Mouse (Mus musculus): ENCODE data around the gene Ccdc85c.

Gene Ccdc85c

DNA sequence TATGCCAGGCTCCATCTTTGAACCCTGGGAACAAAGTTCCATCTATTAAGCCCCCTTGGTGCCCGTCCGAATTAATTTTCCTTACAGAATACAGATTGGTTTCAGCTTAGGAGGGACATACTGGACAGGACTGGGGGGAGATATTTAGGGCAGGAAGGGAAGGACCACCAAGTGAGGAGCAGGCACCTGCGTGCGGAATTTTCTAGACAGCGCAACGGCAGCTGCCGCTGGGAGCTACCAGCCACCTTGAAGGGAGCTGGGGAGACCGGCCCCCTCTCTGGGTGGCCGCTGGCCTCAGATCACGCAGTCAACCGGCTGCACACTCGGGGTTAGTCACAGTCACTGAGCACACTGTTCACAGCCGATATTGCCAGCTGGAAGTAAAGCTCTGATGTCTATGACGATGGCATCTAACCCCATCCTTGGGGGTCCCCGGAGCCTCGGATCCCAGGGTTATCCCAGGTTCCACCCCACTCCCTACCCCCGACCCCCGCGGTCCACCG, 32.9 kb downstream of the Ccdc85c start:
- in situ Hi-C loops (cut with MboI, MseI), result loop anchor here (10.0 kb wide), 1 partner anchor 1073 kb away; no protein-coding TSS in a partner anchor

DNA sequence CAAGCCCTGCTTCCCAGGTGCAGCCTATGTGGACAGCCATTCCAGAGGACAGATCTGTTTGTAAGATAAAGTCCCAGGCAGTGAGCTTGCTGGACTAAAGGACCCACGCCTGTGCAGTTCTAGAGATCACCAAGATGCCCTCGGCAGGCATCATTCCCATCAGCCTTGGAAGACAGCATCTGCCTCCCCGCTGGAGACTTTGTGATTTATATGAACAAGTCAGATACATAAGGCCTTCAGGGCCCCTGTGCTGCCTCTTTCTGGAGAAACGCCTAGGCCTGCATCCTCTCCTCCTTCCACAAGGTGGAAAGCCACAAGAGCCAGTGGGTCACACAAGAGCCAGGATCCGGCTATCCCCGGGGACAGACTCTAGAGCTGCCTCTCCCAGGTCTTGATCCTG, 33.6 kb downstream of the Ccdc85c start:
- in situ Hi-C loops (cut with MboI, MseI), result loop anchor here (10.0 kb wide), 1 partner anchor 1073 kb away; no protein-coding TSS in a partner anchor

GRCm38 (mm10) chr12:108240953-108241588, 34.2 kb downstream of the Ccdc85c start:
- in situ Hi-C loops (cut with MboI, MseI), result loop anchor here (10.0 kb wide), 1 partner anchor 1074 kb away; no protein-coding TSS in a partner anchor

GRCm38 (mm10) chr12:108240401-108240890, 34.8 kb downstream of the Ccdc85c start:
- in situ Hi-C loops (cut with MboI, MseI), result loop anchor here (10.0 kb wide), 1 partner anchor 1074 kb away; no protein-coding TSS in a partner anchor

DNA sequence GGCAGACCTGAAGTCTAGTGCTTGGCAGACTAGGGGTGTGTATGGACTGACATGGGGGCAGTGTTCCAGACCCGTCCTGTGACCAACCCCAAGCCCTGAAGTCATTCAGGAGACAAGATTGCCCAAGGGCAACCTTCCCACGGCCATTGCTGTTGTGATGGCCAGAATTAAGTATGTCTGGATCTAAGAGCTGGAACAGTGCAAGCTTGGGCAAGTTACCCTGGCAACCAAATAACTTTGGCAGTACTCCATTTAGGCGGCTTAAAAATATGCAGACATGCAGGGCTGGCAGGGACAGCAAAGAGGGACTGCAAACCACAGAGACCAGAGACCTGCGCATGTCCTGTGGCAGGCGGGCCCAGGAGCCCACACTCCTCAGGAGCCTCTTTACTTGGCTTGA, 35.8 kb downstream of the Ccdc85c start:
- in situ Hi-C loops (cut with MboI, MseI), result no loop called here

DNA sequence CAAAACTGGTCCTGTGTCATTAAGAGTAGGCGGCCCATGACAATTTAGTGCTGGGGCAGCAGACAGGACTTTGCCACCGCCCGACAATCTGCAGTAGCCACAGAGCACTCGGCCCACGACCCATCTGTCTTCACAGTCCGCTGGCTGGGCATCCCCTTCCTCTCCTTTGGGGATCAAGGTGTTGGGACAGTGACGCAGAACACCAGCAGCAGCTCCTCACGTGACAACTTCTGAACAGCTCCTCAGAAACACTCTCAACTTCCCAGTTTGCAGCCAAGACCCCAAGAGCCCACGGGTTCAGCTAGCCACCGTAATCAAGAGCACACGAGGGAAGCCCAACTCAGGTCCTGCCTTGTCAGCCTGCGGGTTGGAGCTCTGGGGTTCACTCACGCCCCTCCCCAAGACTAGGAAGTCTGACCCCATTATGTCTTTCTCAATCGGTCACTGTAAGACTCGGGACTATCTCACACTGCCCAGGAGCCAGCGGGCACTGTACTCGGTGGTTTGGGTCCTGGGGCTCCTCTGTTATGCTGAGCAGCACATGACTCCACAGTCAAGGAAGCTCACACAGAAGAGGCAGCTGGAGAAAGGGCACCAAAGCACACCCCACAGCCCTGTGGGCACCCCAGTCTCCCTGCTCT, 36.7 kb downstream of the Ccdc85c start:
- in situ Hi-C loops (cut with MboI, MseI), result no loop called here

DNA sequence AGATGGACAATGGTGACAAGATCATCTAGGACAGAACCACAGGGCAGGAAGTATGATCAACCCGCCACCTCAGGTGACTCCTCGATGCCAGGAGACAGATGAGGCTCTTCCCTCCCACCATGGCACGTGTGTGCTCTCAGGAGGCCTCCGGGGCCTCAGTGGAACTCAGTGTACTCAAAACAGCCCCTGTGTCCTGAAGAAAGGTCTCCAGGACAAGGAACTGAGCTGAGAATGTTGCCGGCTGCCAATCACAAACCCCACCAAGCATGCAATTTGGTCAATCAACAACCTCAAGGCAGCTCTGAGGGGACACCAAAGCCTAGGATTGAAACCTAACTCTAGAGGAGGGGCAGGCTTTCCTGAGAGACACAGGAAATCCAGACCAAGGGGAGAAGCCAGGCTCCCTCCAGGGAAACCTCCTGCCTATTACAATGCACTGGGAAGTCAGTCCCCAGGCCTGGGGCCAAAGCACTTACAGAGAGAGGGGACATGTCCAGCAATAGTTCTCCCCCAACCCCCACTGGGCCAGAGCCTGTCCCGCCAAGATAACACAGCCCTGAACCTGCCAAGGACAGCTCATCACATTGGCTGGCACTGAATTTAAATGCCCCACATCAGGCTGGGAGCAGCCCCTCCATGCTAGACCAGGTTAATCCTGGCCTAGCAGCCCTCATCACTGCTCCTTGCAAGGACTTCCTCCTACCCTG, 37.8 kb downstream of the Ccdc85c start:
- in situ Hi-C loops (cut with MboI, MseI), result no loop called here

GRCm38 (mm10) chr12:108235976-108236555, 39.2 kb downstream of the Ccdc85c start:
- in situ Hi-C loops (cut with MboI, MseI), result no loop called here

DNA sequence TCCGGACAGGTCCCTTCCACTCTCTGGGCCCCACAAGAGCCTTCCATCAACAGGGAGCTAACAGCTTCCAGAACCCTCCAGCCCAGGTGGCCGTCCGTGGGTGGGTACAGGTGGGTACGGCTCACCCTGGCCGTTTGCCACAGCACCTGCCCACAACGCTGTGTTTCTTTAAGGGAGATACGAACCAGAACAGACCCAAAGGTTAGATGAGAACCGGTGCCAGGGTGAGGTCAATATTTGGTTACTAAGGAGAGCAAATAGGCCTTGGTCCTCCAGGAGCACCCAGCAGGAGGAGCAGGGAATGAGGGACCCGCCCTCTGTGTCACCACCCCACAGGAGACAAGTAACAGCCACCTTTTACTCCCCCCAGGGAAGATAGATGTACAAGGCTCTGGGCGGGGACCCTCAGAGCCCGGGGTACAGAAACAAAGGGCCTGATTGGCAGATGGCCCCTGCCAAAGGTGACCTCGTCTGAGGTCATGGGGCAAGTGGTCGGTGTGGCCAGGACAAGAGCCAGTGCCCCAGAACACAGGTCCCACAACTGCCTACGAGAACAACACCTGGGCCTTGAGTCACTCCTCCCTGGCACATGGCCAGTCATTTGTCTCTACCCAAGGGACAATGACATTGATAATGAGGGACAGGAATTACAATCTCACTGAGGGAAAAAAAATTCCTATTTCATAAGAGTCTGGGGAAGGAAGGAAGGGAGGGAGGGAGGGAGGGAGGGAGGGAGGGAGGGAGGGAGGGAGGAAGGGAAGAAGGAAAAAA, 40.2 kb downstream of the Ccdc85c start:
- in situ Hi-C loops (cut with MboI, MseI), result no loop called here

DNA sequence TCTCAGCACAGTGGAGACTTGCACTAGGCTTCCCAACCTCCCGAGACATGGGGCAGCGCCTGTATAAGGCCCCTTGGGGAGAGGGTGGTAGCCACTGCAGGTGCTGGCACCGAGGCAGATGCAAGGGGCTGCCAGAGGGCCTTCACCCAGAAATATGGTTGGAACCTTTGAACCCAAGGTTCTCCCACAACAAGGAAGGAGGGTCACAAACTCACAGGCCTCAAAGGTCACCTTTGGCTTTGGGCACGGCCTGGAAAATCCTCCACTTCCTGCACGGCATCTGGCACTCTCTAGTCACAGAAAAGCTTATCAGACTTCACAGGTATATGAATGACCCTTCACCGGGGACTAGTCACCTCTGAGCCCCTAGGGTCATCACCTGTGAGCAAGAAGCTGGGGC, 41.5 kb downstream of the Ccdc85c start:
- in situ Hi-C loops (cut with MboI, MseI), result no loop called here

DNA sequence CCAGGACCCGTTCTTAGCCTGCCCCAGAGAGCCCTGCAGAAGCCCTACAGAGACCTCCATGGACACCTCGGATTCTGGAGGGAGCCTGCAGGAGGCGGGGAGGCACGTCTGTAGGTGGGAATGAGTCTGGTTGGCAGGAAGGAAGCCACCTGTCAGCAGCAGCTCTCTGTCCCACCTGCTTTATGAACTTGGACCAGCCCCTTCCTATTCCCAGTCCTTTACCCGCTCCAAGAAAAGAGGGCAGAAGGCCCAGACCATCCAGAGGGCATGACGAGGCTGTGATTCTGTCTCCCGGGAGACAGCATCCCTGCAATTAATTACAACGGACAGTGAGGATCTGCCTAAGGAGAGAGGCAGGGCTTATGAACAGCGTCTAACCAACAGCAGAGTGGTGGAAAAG, 43.3 kb downstream of the Ccdc85c start:
- in situ Hi-C loops (cut with MboI, MseI), result no loop called here

DNA sequence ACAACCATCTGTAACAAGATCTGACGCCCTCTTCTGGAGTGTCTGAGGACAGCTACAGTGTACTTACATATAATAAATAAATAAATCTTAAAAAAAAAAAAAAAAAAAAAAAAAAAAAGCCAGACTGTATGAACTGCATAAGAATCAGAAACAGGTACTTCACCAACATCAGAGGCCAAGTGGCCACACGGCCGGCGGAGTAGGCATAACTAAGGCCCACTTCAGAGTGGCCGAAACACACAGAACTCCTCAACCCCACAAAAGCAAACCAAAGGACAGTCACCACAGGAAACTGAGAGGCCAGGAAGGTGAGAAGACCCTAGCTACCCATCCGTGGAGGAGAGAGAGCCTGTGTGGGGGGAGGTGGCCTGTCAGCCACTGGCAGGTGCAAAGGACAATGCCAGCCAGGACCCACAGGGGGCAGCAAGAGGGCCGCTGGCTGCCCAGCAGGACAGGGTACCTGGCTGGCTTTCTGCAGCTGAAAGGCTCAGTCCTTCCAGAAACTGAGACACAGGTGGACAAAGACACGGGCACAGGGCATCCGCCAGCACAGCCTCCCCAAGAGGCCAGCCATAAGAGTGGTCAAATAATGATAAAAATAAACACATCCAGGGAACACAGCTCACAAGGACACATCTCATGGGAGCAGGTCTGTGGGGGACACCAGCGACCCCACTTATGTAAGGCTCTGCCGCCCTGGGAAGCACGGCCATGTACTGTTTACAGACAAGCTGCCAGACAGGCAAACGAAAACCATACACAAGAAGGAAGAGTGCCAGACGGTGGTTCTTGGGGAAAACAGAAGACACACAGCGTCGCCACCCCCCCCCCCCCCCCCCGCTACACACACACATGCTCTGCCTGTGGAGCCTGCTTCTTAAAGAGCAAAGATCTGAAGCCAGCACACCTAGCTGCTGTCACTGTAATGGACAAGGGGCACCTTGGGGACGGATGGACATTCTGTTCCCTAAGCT, 44.1 kb downstream of the Ccdc85c start:
- in situ Hi-C loops (cut with MboI, MseI), result no loop called here

- in situ Hi-C loops (cut with MboI, MseI), result no loop called here
Observed at GRCm38 (mm10) chr12:108230077-108230476, 45.1 kb downstream of the Ccdc85c start.

DNA sequence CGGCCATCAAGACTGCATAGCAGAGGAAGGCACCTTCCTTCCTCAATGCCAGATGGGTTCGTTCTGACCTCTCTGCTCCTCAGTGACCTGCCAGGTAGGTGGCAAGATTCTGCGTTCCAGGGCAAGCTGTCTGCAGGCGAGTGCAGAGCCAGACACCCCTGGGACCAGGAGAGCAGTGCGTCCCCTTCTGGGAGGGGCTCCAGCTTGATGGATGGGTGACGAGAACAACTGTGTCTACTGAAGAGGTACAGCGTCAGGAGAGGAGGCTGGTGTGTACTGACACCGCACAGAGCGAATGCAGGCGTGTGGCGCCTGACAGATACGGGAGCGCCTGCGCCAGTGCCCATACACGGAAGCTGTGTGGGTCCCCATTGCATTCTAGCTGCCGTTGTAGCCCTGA, 47.7 kb downstream of the Ccdc85c start:
- in situ Hi-C loops (cut with MboI, MseI), result no loop called here

GRCm38 (mm10) chr12:108226941-108227340, 48.3 kb downstream of the Ccdc85c start:
- in situ Hi-C loops (cut with MboI, MseI), result no loop called here

DNA sequence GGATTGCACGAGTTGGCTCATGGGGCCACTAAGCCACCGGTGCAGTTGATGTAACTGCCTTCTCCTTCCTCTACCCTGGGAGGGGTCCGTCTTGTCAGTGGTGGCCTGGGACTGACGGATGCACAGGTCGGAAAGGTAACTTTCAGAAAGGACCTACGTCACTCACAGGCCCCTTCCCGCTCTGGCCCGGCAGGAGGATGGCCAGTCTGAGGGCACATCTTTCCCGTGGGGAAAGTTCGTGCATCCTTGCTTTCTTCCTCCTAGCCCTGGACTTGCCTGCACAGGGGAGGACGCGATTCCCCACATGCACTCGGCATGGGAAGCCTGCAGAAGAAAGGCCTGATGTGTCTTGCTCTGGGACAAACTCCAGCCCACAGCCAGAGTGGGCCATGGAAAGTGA, 49.0 kb downstream of the Ccdc85c start:
- in situ Hi-C loops (cut with MboI, MseI), result no loop called here

GRCm38 (mm10) chr12:108225781-108226180, 49.4 kb downstream of the Ccdc85c start:
- in situ Hi-C loops (cut with MboI, MseI), result no loop called here

DNA sequence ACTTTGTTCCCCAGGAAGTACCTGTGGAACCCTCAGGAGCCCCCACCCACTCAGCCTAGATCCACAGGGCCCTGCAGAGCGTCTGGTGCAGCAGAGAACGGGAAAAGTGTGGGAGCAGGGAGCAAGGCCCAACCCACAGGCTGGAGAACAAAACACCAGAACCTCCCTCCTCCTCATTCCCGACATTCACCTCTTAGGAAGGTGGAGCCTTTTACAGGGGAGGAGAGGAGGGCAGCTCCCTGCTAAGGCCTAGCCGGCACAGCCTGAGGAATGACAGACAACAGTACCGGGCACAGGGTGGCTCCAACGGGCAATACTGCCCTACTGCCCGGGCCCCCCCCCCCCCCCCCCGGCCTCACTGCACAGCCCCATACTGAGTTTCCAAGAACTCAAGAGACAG, 51.9 kb downstream of the Ccdc85c start:
- in situ Hi-C loops (cut with MboI, MseI), result no loop called here

- in situ Hi-C loops (cut with MboI, MseI), result no loop called here
Observed at GRCm38 (mm10) chr12:108221712-108222111, 53.5 kb downstream of the Ccdc85c start.

GRCm38 (mm10) chr12:108221206-108221605, 54.0 kb downstream of the Ccdc85c start:
- in situ Hi-C loops (cut with MboI, MseI), result no loop called here
